Mouse (Mus musculus) skeletal muscle tissue, adult 2 months (tissue): Measurements from ENCODE around the gene Prickle2.

ENCODE experiments used
- DNase-seq: peaks from one replicate; pipeline ENCODE4 v3.0.0-alpha.2; 2012; ENCODE audit warnings: low read depth, low spot score

Prickle2 gene

GRCm38 (mm10) chr6:92706145-92706466 is at the start of gene Prickle2:
Gene Prickle2 (minus strand): TSS chr6:92706155.
- peak; percentile 46 for DNase-seq

DNA sequence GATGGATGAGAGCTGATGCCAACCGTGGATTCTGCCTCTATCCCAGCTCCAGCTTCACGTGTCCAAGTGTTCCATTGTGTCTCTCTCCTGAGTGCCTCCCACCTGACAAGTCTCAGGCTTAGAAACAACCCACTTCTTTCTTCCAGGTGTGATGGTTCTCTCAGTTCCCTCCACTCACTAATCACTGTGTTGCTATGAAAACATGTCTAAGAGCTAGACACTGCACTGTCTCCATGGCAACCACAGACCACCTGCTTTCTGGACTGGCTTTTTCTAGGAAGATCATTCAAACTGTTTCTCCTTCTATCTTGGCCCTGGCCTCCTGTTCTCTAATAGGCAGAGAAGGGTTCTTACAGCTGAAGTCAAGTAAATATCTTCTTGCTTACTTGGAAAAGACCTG is 46.8 kb upstream of the Prickle2 start:
- no peak for DNase-seq

- peak; percentile 38 for DNase-seq
These were observed 43.5 kb upstream of the Prickle2 start for GRCm38 (mm10) chr6:92749420-92749819.

GRCm38 (mm10) chr6:92743605-92744004 is 37.6 kb upstream of the Prickle2 start:
- no peak for DNase-seq

DNA sequence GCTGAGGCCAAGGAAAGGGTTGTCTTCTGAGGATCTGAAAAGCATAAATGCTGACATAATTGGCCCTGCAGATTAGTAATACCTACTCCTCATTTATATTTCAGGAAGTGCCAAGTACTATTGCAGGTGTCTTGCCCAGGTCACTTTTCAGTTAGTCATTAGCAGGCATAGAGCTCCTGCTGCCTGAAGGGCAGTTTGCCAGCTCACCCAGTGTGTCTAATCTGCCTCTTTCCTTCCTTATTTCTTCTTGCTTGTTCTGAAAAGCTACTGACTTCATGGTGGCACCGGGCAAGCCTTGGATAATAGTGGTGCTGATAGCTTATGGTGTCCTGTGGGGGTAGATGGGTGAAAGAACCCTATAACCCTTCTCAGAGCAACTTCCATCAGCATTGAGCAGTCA is 31.2 kb upstream of the Prickle2 start:
- no peak for DNase-seq

DNA sequence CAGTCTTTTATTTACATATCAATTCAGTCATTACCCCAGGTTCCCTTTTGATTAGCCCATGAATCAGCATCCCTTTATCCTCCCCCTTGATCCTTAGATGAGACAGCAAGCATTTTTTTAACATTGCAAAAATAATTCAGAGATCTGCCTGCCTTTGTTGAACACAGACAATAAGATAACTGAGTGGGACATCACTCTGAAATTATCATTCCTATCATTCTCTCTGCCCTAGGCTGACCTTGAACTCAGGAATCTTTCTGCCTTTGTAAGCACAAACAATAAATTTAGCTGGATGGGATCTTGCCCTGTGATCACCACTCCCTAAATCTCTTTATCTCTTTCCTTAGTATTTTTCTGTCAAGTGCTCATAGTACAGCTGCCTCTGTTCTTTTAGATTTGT is 27.7 kb upstream of the Prickle2 start:
- no peak for DNase-seq

GRCm38 (mm10) chr6:92728514-92728913 is 22.6 kb upstream of the Prickle2 start:
- DNase-seq: no peak

DNA sequence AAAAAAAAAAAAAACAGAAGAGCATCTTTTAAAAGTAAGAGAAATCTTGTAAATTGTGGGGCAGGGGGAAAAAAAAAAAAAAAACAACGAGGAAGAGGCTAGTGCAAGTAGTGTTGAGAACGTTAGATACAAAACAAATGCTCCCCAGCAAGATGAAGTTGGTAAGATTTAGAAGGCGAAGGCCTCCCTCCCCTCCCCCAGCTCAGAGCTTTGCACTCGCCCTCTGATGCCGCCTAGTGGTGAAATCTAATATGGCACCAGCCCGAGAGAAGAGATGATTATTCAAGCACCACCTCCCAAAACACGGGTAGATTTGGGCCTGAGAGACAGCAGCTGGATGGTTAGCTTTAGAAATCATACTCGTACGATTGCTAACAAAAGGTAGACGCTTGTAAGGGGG is 22.1 kb upstream of the Prickle2 start:
- DNase-seq: peak; percentile 51

GRCm38 (mm10) chr6:92727351-92727986 is 21.5 kb upstream of the Prickle2 start:
- no peak for DNase-seq

GRCm38 (mm10) chr6:92726121-92726520 is 20.2 kb upstream of the Prickle2 start:
- peak; percentile 51 for DNase-seq

DNA sequence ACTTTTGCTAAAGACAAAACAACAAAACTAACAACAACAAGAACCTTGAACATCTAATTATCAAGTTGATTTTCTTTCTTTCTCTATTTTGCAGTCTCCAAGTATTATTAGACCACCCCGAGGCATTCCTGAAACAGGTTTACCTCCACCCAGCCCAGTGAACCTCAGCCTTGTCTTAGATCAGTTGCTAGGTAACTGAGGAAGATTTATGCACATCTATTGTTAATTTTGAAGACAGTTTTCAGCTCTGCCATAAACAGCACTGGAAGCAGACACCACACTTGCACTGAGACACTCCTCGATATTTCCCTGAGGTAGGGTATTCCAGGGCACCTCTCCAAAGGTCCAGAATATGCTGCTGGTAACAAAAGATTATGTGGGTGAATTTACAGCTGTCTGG is 18.4 kb upstream of the Prickle2 start:
- no peak for DNase-seq

- no peak for DNase-seq
These were observed 9.9 kb upstream of the Prickle2 start for GRCm38 (mm10) chr6:92715806-92716205.

DNA sequence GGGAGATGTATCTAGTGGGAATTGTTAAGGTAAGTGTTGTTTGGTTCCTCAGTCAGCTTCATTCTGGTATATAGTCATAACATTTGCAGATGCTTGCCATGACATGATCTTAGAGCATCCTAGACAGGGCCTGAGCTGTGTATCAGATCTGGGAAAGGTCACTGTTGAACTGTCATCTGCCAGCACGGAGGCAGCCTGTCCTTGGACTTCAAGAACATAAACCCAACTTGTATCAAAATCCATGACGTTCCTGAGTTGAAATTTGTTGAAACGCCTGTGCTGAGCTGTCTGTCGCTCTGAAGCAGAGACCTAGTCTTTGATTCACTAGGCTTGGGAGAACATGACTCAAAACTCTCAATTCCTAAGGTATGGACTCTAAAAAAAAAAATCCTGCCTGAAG is 8.8 kb upstream of the Prickle2 start:
- DNase-seq: no peak

DNA sequence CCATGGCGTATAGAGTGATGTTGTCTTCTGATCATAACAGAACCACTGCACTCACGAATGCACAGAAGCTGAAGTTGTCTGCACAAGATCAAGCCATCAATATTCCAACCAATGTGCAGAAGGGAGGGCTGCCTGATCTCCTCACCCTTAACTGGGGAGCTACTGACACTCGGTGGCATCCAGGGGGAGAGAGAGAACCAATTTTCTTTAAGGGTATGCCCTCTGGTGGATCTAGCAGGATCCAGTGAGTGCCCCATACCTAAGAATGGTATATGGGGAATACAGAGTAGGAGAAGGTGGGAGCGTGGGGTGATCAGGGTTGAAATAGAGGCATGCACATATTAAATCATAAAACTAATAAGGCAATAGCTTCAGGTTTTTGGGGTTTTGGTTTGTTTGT is 2.2 kb upstream of the Prickle2 start:
- no peak for DNase-seq

GRCm38 (mm10) chr6:92705353-92706144 is 406 bp downstream of the Prickle2 start:
- no peak for DNase-seq

DNA sequence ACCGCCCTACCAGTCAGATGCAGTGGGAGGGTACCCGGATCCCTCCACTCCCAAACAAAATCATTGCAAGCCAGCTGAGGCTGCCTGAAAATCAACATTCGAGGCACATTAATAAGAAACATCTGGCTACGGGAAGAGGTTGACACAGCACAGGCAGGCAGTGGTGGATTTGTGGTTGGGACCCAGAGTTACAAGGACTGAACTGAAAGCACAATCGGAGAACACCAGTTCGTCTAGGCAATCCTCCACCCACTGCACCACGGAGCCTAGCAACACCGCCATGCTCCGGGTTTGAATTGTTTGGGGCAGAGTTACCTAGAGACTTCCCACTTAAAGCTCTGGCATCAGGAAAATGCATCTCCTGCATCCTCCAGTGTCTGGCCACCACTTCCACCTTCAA is 1.1 kb downstream of the Prickle2 start:
- no peak for DNase-seq

DNA sequence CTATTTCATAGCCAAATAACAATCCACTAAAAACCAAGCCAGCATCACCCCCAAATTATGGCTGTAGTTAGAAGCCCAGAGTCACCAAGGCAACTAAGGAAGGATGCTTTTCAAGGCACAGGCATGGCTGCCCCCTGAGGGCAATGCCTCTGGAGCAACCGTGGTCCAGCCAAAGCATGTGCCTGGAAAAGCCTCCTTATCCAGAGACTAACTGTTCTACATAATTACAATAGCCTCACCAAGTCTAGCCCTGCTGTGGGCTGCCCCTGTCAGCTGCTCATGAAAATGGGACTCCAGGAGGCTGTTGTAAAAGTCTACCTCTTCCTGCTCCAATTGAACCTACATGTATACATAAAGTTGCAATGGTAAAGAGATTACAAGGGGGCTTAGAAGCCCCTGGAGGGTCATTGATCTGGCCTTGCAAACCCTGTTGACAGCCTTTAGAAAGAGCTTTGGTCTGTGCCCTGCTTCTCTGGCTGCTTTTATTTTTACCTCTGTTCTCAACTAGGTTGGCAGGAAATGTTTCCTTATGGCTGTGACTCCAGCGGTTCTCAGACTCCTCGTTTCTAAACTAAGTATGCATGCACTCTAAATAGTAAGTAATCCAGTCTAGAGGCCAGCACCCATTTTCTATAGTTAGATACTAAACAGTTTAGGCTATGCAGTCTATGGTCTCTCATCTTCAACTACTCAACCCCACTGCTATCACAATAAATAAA is 6.3 kb downstream of the Prickle2 start:
- no peak for DNase-seq

- DNase-seq: no peak
These were observed 8.1 kb downstream of the Prickle2 start for GRCm38 (mm10) chr6:92697807-92698206.

- DNase-seq: no peak
These were observed 18.6 kb downstream of the Prickle2 start for GRCm38 (mm10) chr6:92687317-92687716.

DNA sequence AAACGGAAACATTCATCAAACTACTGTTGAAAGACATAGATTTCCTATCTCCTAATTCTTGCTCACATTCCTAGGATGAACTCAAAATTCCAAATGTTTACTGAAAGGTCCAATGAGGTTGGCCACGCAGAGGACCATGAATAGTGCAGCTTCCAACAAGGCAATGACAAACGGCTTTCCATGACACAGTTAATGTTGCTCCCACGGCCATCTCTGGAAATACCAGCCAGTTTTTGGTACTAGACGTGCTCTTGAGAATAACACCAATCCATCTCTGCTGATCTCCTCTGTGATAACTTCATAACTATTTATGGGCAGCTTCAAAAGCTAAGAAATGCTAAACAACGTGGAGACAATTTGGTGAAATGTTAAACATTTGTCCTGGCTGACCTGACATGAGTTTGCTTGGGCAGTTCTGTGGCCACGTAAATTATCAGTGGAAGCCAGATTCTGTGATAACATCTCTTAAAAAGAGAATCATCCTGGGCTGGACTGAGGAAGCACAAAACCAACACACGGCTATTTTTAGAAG is 31.5 kb downstream of the Prickle2 start:
- no peak for DNase-seq

- DNase-seq: no peak
These were observed 35.3 kb downstream of the Prickle2 start for GRCm38 (mm10) chr6:92670518-92671147.

- no peak for DNase-seq
These were observed 36.3 kb downstream of the Prickle2 start for GRCm38 (mm10) chr6:92669623-92670022.
